Mouse (Mus musculus) midbrain, postnatal 0 days (tissue): ENCODE measurements around the gene Psmc5. TPM values are rescaled to one million over a fixed set of nuclear protein-coding genes. Genes with fewer than 3 reads are reported as not detected.

Source experiments
- ATAC-seq: fragments of 200-750 bp; cut with Nextera tagmentation; 2 replicates; pipeline ENCODE4 v1.8.0; 2017; ENCODE audit warnings: moderate number of reproducible peaks, mild to moderate bottlenecking, moderate TSS enrichment, moderate library complexity; ENCODE audit not compliant: low FRiP score
- DNase-seq: peaks from one replicate; pipeline ENCODE4 v3.0.0-alpha.2; 2015; ENCODE audit warnings: low spot score
- H3K27ac ChIP-seq: fragments of 300-500 bp; sonication (generic); 2 replicates; pipeline ENCODE4 v1.5.1; 2014; ENCODE audit warnings: low read depth, mild to moderate bottlenecking, low read length, mixed read lengths
- H3K27me3 ChIP-seq: fragments of 300-500 bp; sonication (generic); 2 replicates; pipeline ENCODE4 v1.6.1; 2014; ENCODE audit warnings: low read length, control low read depth, mixed read lengths; ENCODE audit not compliant: insufficient read depth
- H3K36me3 ChIP-seq: fragments of 300-500 bp; sonication (generic); 2 replicates; pipeline ENCODE4 v1.6.1; 2014; ENCODE audit warnings: low read length, control low read depth, mixed read lengths; ENCODE audit not compliant: insufficient read depth
- H3K4me1 ChIP-seq: fragments of 300-500 bp; sonication (generic); 2 replicates; pipeline ENCODE4 v1.6.1; 2014; ENCODE audit warnings: mild to moderate bottlenecking, control low read depth, antibody characterized with exemption, low read length, mixed read lengths; ENCODE audit not compliant: insufficient read depth
- H3K4me2 ChIP-seq: fragments of 300-500 bp; sonication (generic); 2 replicates; pipeline ENCODE4 v1.6.1; 2014; ENCODE audit warnings: low read depth, mild to moderate bottlenecking, low read length, mixed read lengths; ENCODE audit not compliant: poor library complexity, severe bottlenecking
- H3K4me3 ChIP-seq: fragments of 300-500 bp; sonication (generic); 2 replicates; pipeline ENCODE4 v1.5.1; 2014; ENCODE audit warnings: low read depth, mild to moderate bottlenecking, low read length, moderate library complexity
- H3K9ac ChIP-seq: fragments of 300-500 bp; sonication (generic); replicated peaks from 2 replicates; pipeline ENCODE4 v1.6.1; 2014; ENCODE audit warnings: mild to moderate bottlenecking, low read length, moderate library complexity, mixed read lengths; ENCODE audit not compliant: poor library complexity, severe bottlenecking
- H3K9me3 ChIP-seq: fragments of 300-500 bp; sonication (generic); 2 replicates; pipeline ENCODE4 v1.6.1; 2016; ENCODE audit warnings: low read length, control low read depth
- CTCF ChIP-seq: IDR thresholded peaks from 2 replicates; pipeline ENCODE4 v1.5.1; 2016; ENCODE audit warnings: antibody characterized with exemption, mild to moderate bottlenecking
- WGBS: fragments of 180-500 bp; shearing (Covaris S2); extraction: QIAGEN DNeasy Blood & Tissue Kit; methylation state at CpG from one replicate; pipeline ENCODE4 v1.1.7; 2014; 5-methylcytosine and 5-hydroxymethylcytosine counted together
- polyA plus RNA-seq: library from polyadenylated mRNA; unstranded; fragments of >200 nt; fragmentation: Nextera tagmentation; extraction: Ambion mirVana; gene quantifications from 2 replicates; pipeline ENCODE4 v1.2.1, GENCODE M21; 2015
- total RNA-seq: library from RNA; depleted of rRNA; stranded (reverse); fragments of >200 nt; gene quantifications from 2 replicates; pipeline ENCODE4 v1.2.3, GENCODE M21; 2014

Gene Psmc5
- total and polyA plus RNA-seq, 2 experiments from 2014 or later = 76.1 to 280 TPM

DNA sequence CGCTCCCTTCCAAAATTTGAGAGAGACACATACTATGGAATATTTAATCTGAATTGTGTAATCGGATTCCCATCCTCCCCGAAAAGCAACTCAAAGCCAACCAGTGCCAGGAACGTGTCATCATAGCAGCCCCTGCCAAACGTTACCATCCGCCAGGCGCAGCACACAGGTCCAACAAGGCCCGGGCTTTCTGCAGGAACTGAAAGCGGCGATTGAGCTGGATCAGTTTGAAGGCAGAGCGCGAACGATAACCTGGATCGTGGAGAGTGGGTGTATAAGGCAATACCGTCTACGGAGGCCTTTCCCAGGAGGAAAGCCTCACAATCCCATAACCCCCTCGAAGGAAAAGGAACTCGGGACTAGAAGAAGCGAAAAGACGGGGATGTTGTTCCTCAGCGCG lies 780 bp upstream of the Psmc5 start:
- no peaks in the 10 kb centered on the region for H3K27me3 ChIP-seq
- H3K36me3 ChIP-seq = peaks cover 36% of the 10 kb centered on the region
- H3K9me3 ChIP-seq = no peaks in the 10 kb centered on the region
- WGBS = 5% methylated on average over 22 of the region's 22 CpGs
- DNase-seq (no peak), ATAC-seq (no peak)
- H3K27ac ChIP-seq = no peak overlapping the region
- TF ChIP-seq CTCF = no peak
- H3K9ac ChIP-seq = peak overlapping the region; percentile 86
- 0 out of 2 replicates have a peak, but pooled peaks cover 9% of the 10 kb centered on the region for H3K4me1 ChIP-seq
- peak overlapping the region; percentile 72 for H3K4me3 ChIP-seq
- H3K4me2 ChIP-seq = peak overlapping the region; percentile 91

DNA sequence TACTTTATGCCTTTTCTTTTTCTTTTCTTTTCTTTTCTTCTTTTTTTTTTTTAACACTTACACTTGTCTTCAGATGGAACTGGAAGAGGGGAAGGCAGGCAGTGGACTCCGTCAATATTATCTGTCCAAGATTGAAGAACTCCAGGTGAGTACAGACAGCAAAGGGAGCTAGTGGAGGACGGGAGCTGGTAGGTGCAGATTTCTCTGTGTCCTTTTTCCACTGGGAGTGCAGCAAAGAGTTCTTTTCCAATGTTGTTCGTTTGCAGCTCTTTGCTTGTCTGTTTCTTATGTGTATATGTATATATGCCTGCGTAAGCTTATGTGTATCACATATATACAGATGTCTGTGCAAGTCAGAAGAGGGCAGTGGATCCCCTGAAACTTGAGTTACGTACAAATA lies 821 bp downstream of the Psmc5 start:
- Histone ChIP-seq H3K27me3 (no peaks in the 10 kb centered on the region), H3K36me3 (peaks cover 32% of the 10 kb centered on the region), H3K4me2 (peak overlapping the region; percentile 91), H3K9me3 (no peaks in the 10 kb centered on the region), H3K4me3 (peak overlapping the region; percentile 72), H3K27ac (no peak overlapping the region; the same call in 1 of the 2 replicates), H3K4me1 (0 out of 2 replicates have a peak, but pooled peaks cover 9% of the 10 kb centered on the region), H3K9ac (peak overlapping the region; percentile 86)
- no peak for ATAC-seq
- DNase-seq = no peak
- no peak for TF ChIP-seq CTCF
- 76% methylated on average over 5 of the region's 5 CpGs for WGBS

DNA sequence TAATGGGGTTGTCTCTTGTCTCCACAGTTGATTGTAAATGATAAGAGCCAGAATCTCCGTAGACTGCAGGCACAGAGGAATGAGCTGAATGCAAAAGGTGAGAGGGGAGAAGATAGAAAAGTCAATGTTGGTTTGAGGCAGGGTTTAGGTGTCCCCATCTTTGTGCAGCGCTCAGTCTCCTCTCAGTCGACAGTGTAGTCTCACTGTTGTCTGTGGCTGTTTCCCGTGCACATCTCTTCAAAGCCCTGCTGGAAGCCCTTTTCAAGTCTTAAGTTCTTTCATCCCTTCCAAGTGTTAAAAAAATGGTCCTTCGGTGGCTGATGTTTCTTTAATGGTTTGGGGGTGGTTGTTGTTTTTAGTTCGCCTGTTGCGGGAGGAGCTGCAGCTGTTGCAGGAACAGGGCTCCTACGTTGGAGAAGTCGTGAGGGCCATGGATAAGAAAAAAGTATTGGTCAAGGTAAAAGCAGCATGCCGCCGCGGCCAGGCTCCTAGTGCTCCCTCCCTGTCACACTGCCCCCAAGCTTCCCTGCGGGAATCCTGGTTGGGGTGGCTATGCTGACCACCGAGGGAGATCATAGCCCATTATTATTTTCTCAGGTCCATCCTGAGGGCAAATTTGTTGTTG lies 5.0 kb downstream of the Psmc5 start:
- Histone ChIP-seq H3K4me3 (no peak overlapping the region), H3K4me1 (0 out of 2 replicates have a peak, but pooled peaks cover 4% of the 10 kb centered on the region), H3K4me2 (no peak overlapping the region), H3K9me3 (no peaks in the 10 kb centered on the region), H3K36me3 (peaks cover 55% of the 10 kb centered on the region), H3K27me3 (no peaks in the 10 kb centered on the region), H3K9ac (no peak overlapping the region), H3K27ac (no peak overlapping the region)
- ATAC-seq (no peak), DNase-seq (no peak)
- 82% methylated on average over 14 of the region's 14 CpGs for WGBS
- TF ChIP-seq CTCF = no peak

GRCm38 (mm10) chr11:106263963-106264362 lies 8.0 kb downstream of the Psmc5 start:
- peaks cover 63% of the 10 kb centered on the region for H3K36me3 ChIP-seq
- TF ChIP-seq CTCF = no peak
- H3K4me2 ChIP-seq = no peak overlapping the region
- H3K9ac ChIP-seq = no peak overlapping the region
- H3K27me3 ChIP-seq = no peaks in the 10 kb centered on the region
- no peaks in the 10 kb centered on the region for H3K9me3 ChIP-seq
- H3K4me1 ChIP-seq = no peaks in the 10 kb centered on the region; the same call in 1 of the 2 replicates
- DNase-seq (no peak), ATAC-seq (no peak)
- H3K27ac ChIP-seq = no peak overlapping the region
- no peak overlapping the region for H3K4me3 ChIP-seq
- WGBS = 93% methylated on average over 9 of the region's 9 CpGs

- Histone ChIP-seq H3K9ac (no peak overlapping the region), H3K36me3 (peaks cover 58% of the 10 kb centered on the region), H3K4me3 (no peak overlapping the region), H3K4me2 (no peak overlapping the region), H3K9me3 (no peaks in the 10 kb centered on the region), H3K27me3 (no peaks in the 10 kb centered on the region), H3K4me1 (peaks cover 3% of the 10 kb centered on the region; the same call in 1 of the 2 replicates), H3K27ac (no peak overlapping the region)
- no peak for ATAC-seq
- no peak for DNase-seq
- no peak for TF ChIP-seq CTCF
- WGBS = 93% methylated on average over 15 of the region's 15 CpGs
Observed at GRCm38 (mm10) chr11:106264988-106265387, 9.0 kb downstream of the Psmc5 start.

DNA sequence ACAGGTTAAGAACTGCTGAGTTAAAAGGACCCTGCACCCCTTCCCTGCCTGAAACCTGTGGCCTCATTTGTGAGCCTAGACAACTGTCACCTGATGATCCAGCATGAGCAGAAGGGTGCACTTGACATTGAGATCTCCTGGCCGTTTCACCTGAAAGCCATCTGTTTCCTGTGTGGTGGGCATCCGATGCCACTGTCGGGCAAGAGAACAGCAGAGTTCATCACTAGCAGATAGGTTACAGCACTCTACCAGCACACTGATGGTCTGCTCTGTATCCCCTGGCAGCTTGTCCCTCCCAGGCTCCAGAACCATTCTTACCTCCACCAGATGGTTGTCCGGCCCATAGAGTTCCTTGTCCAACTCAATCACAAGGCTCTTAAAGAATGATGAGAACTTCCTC lies 9.6 kb downstream of the Psmc5 start:
- H3K27me3 ChIP-seq = no peaks in the 10 kb centered on the region
- TF ChIP-seq CTCF = no peak
- no peak overlapping the region for H3K4me2 ChIP-seq
- DNase-seq (no peak), ATAC-seq (no peak)
- 95% methylated on average over 4 of the region's 4 CpGs for WGBS
- peaks cover 58% of the 10 kb centered on the region for H3K36me3 ChIP-seq
- peaks cover 3% of the 10 kb centered on the region; the same call in 1 of the 2 replicates for H3K4me1 ChIP-seq
- no peak overlapping the region for H3K4me3 ChIP-seq
- H3K27ac ChIP-seq = no peak overlapping the region
- H3K9me3 ChIP-seq = no peaks in the 10 kb centered on the region
- no peak overlapping the region for H3K9ac ChIP-seq
